Mouse (Mus musculus) megakaryocyte, embryonic 14.5 days (primary cell): Measurements from ENCODE around the gene Ssna1. TPM values are rescaled to one million over a fixed set of nuclear protein-coding genes. Genes with fewer than 3 reads are reported as not detected.
A peak's percentile ranks its signal among the peaks of the same experiment; 100 is the strongest.

Experiments used
- H3K27me3 ChIP-seq: replicated peaks from 2 replicates; pipeline ENCODE3; 2012; ENCODE audit warnings: inconsistent platforms
- H3K36me3 ChIP-seq: replicated peaks from 2 replicates; pipeline ENCODE3; 2012; ENCODE audit warnings: low read length, inconsistent platforms, mixed read lengths
- H3K4me1 ChIP-seq: 2 replicates; pipeline ENCODE4 v1.6.1; 2012; ENCODE audit warnings: inconsistent platforms
- H3K4me3 ChIP-seq: replicated peaks from 2 replicates; pipeline ENCODE3; 2012; ENCODE audit warnings: moderate library complexity, mild to moderate bottlenecking, inconsistent platforms
- H3K9me3 ChIP-seq: 2 replicates; pipeline ENCODE4 v1.6.1; 2012; ENCODE audit warnings: inconsistent platforms
- FLI1 ChIP-seq: IDR thresholded peaks from 2 replicates; pipeline ENCODE4 v1.6.1; 2012; ENCODE audit warnings: low read length, inconsistent platforms, mixed read lengths
- GATA1 ChIP-seq: IDR thresholded peaks from 3 replicates; pipeline ENCODE4 v1.6.1; 2012; ENCODE audit warnings: mixed read lengths, low read length, inconsistent platforms, borderline replicate concordance
- polyA plus RNA-seq: library from polyadenylated mRNA; stranded (reverse); fragments of >175 nt; gene quantifications from 2 replicates; pipeline ENCODE4 v1.2.3, GENCODE M21; 2012; ENCODE audit warnings: low replicate concordance; ENCODE audit not compliant: insufficient read depth

Ssna1 gene
- 34.6 and 160 TPM in 2 replicates for polyA plus RNA-seq

GRCm38 (mm10) chr2:25271827-25272511 is at the start of gene Ssna1, which contains the start of gene Anapc2:
TSS of gene Ssna1 (minus strand) at chr2:25272438.
TSS of gene Anapc2 (plus strand) at chr2:25272478.
- Histone ChIP-seq H3K4me3 (peak within 1 kb of the TSS; percentile 97), H3K9me3 (no peaks in the 10 kb centered on the region), H3K27me3 (no peaks in the 10 kb centered on the region), H3K4me1 (peaks cover 76% of the 10 kb centered on the region), H3K36me3 (peaks cover 80% of the 10 kb centered on the region)
- TF ChIP-seq GATA1 = no peak
- no peak for TF ChIP-seq FLI1

DNA sequence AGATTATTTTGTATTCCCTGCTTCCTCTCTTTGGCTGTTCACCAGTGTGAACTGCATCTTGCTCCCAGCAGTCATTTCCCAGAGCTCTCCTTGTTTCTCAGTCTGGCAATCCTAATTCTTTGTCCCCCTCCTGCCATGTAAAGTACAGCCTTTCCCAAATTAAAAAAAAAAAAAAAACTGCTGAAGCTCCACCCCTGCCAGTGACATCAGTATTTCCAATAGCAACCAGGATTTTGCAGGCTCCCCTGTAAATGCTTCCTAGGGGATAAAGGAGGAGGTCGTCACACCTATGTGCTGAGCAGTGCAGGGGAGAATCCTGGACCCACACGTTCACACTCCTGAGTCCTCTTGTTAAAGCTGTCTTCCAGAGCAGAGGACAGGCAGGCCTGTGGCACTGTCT is 47.8 kb upstream of the Ssna1 start:
- Histone ChIP-seq H3K4me1 (peaks cover 11% of the 10 kb centered on the region), H3K9me3 (peaks cover 4% of the 10 kb centered on the region; the same call in 1 of the 2 replicates), H3K27me3 (peaks cover 82% of the 10 kb centered on the region), H3K4me3 (no peak overlapping the region), H3K36me3 (no peaks in the 10 kb centered on the region)
- TF ChIP-seq GATA1 (no peak), FLI1 (no peak)

DNA sequence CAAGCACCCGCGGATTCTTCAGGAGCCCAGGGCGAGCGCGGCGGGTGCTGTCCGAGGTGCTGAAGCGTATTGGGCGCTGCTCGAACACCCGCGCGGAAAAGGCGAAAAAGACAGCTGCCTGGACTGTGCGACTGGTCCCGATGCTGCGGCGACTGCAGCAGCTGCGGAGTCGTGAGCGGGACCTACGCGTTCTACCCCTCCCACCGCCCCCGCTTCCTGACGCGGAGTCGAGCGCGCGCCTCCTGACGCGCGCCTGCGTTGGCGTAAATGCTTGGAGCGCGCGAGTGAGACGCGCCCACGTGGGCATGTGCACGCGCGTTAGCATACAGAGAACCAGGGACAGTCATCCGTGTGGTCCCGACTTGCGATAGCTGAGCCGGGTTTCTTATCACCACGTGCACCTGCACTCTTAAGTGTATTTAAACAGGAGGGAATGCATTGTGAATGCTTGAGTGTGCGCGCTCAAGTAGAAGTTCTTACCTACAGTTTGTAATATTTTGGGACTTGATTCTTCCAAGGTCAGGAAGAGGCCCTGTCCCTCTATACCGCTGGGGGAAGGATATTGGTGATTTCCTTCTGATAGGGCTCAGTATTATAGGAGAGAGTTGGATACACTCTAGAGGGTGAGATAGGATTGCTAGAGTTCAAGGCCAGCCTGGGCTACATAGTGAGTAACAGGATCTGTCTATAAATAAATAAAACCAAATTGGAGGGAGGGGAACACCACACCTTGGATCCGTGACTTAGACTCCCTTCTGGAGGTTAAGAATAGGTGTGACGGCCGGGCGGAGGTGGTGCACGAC is 46.9 kb upstream of the Ssna1 start, which contains the start of gene Grin1:
Gene Grin1 (minus strand): TSS at position 217 of the 803 bp plus-strand sequence.
- H3K4me3 ChIP-seq = peak within 1 kb of the TSS; percentile 88
- no peak for TF ChIP-seq GATA1
- no peak for TF ChIP-seq FLI1

DNA sequence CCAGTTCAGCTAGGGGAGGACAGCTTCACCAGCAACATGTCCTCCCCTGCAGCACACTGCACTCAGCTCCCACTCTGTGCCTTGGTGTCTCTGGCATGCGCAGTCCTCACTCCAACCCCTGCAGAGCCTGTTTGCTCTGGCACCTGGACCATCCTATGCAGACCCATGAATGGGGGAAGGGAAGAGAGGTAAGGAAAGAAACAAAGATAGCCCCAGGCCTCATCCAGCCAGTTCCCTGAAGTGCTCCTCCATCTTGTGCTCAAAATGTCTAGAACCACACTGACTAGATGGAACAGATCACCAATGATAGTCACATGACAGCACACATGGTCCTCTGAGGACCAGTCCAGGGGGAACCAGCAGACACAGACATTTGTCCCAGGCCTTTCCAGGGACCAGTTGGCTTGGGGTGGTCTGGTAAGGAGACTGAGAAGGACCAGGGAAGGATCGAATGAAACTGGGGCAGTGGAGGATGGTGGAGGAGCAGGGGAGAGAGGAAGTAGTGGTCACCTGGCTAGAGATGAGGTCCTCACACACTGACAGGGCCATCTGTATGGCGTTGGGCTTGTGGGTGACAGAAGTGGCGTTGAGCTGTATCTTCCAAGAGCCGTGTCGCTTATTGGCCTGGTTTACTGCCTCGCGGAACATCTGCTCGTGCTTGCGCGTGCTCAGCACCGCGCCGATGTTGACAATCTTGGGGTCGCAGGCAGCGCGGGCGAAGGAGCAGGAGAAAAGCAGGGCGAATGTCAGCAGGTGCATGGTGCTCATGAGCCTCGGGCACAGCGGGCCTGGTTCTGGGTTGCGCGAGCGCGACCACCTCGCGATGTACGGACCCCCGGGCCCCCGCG is 46.1 kb upstream of the Ssna1 start:
- peaks cover 92% of the 10 kb centered on the region for H3K27me3 ChIP-seq
- H3K36me3 ChIP-seq = no peaks in the 10 kb centered on the region
- H3K4me1 ChIP-seq = peaks cover 13% of the 10 kb centered on the region
- no peak for TF ChIP-seq GATA1
- no peak for TF ChIP-seq FLI1
- H3K4me3 ChIP-seq = peak overlapping the region; percentile 88
- H3K9me3 ChIP-seq = peaks cover 4% of the 10 kb centered on the region; the same call in 1 of the 2 replicates

More for the DNA sequence above, 46.9 kb upstream of the Ssna1 start, which contains the start of gene Grin1:
- Histone ChIP-seq H3K9me3 (peaks cover 4% of the 10 kb centered on the region; the same call in 1 of the 2 replicates), H3K4me1 (peaks cover 11% of the 10 kb centered on the region), H3K36me3 (no peaks in the 10 kb centered on the region), H3K27me3 (peaks cover 85% of the 10 kb centered on the region)

DNA sequence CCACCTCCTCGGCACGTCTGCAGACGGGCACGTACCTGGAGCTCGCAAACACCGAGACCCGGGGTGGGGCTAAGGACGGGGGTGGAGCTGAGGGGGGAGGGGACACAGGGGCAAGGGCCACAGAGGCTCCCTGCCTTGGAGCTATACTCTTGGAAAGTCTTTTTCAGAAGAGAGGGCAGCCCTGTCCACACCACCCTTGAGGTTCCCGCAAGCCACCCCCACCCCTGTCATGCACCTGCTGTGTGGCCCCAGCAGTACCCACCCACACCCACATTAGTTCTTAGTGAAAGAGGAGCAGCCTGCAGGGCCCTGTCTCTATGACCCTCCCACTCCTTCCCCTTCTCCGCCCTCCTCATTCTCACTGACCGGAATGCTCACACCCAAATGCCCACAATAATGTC is 39.3 kb upstream of the Ssna1 start:
- TF ChIP-seq GATA1 (no peak), FLI1 (no peak)
- H3K36me3 ChIP-seq = no peaks in the 10 kb centered on the region
- peaks cover 92% of the 10 kb centered on the region for H3K27me3 ChIP-seq
- H3K4me1 ChIP-seq = peaks cover 17% of the 10 kb centered on the region
- no peak overlapping the region for H3K4me3 ChIP-seq
- peaks cover 5% of the 10 kb centered on the region for H3K9me3 ChIP-seq

- Histone ChIP-seq H3K36me3 (no peaks in the 10 kb centered on the region), H3K4me1 (peaks cover 17% of the 10 kb centered on the region), H3K9me3 (peaks cover 5% of the 10 kb centered on the region), H3K4me3 (peak overlapping the region; percentile 38), H3K27me3 (peaks cover 92% of the 10 kb centered on the region)
- TF ChIP-seq GATA1 (no peak), FLI1 (no peak)
Observed at GRCm38 (mm10) chr2:25310969-25311368, 38.7 kb upstream of the Ssna1 start.

DNA sequence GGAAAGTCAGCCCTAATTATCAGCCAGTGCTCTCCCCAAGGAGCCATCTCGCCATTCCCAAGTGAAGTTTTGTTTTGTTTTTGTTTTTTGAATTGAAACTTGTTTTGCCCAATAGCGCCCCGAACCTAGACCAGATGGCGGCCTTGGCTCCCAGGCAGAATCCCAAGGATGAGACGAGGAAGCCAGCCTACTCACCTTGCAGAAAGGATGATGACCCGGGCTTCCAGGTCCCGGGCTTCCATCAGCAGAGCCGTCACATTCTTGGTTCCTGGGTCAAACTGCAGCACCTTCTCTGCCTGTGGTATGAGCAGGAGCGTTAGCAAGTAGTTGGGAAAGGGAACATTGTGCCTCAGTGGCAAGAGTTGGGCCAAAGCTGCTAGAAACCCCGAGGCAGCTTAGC is 37.9 kb upstream of the Ssna1 start:
- Histone ChIP-seq H3K36me3 (no peaks in the 10 kb centered on the region), H3K27me3 (peaks cover 92% of the 10 kb centered on the region), H3K4me1 (peaks cover 23% of the 10 kb centered on the region), H3K4me3 (no peak overlapping the region), H3K9me3 (peaks cover 5% of the 10 kb centered on the region)
- TF ChIP-seq FLI1 (no peak), GATA1 (no peak)

DNA sequence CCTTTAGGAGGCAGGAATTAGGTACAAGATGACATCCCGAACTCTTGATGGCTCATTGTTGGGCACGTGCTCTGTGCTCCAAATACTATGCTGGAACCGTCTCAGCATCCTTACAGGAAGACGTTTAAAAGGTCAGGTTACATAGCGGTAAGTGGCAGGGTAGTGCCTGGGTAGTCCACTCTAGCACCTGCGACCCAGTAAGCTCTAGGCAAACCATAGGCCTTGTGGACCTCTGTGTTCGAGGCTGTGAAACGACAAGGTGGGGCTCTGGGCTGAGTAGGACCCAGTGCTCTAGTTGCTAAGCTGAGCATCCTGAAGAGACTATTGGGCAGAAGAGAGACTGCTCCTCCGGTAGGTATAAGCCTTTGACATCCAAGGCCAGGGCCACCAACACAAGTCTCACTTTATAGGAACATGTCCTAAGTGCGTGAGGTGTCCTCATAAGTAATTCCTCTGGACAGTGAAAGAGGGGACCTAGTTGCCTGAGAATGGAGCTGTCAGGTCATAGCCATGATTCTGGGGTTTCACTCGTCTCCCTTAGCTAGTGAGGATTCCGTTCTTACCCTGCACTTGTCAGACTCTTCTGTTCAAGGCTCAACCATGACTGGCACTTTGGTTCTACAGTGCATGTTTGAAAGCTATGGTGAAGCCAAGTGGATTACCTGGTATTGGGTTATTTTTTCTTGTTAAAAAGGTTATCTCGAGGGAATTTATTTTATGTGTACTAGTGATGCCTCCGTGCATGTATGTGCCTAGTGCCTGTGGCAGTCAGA is 33.5 kb upstream of the Ssna1 start:
- no peak for TF ChIP-seq FLI1
- TF ChIP-seq GATA1 = no peak
- no peak overlapping the region for H3K4me3 ChIP-seq
- peaks cover 88% of the 10 kb centered on the region for H3K27me3 ChIP-seq
- H3K36me3 ChIP-seq = no peaks in the 10 kb centered on the region
- H3K4me1 ChIP-seq = peaks cover 20% of the 10 kb centered on the region
- peaks cover 11% of the 10 kb centered on the region for H3K9me3 ChIP-seq
